Mouse (Mus musculus) CH12.LX (cell line): ENCODE results near the gene Csdc2. TPM values are rescaled to one million over a fixed set of nuclear protein-coding genes. Genes with fewer than 3 reads are reported as not detected.
"Not testable (repeated sequence)": the region's sequence is repeated elsewhere in the genome, so short reads cannot be mapped to it uniquely, and the experiment has no call there.

Source experiments
- DNase-seq: peaks from one replicate; pipeline ENCODE4 v3.0.0-alpha.2; 2013; ENCODE audit errors: extremely low read depth
- H3K27ac ChIP-seq: 2 replicates; pipeline ENCODE4 v1.5.1; 2012; ENCODE audit warnings: low read depth, mild to moderate bottlenecking, control low read depth, moderate library complexity; ENCODE audit not compliant: insufficient read depth
- H3K27me3 ChIP-seq: replicated peaks from 2 replicates; pipeline ENCODE3; 2012; ENCODE audit warnings: inconsistent platforms
- H3K36me3 ChIP-seq, 2 experiments: replicated peaks in 1 of 2; 2 replicates each; pipeline versions ENCODE3 to v1.6.1; 2012; ENCODE audit warnings: inconsistent platforms in 1 of 2, low read length in 1 of 2, mild to moderate bottlenecking in 1 of 2, mixed read lengths in 1 of 2, moderate library complexity in 1 of 2; ENCODE audit not compliant: control insufficient read depth in 1 of 2, insufficient read depth in 1 of 2
- H3K4me1 ChIP-seq, 2 experiments: 2 replicates each; pipeline ENCODE4 v1.6.1; 2012; ENCODE audit warnings: inconsistent platforms in 1 of 2, moderate library complexity in 1 of 2; ENCODE audit not compliant: insufficient read depth in 2 of 2, control insufficient read depth in 1 of 2
- H3K4me2 ChIP-seq: 2 replicates; pipeline ENCODE4 v1.6.1; 2012; ENCODE audit warnings: low read depth, mild to moderate bottlenecking, control low read depth; ENCODE audit not compliant: poor library complexity, insufficient read depth, severe bottlenecking
- H3K4me3 ChIP-seq, 3 experiments: fragments of 150-350 bp in 1 of 3; sonication (generic) in 1 of 3; replicated peaks in 1 of 3; 2 replicates each; pipeline versions ENCODE3 to v1.5.1; 2011 to 2012; ENCODE audit warnings: low read depth in 2 of 3, low read length in 2 of 3, mild to moderate bottlenecking in 2 of 3, moderate library complexity in 2 of 3, control low read depth in 1 of 3, improper control_type of control experiment in 1 of 3, inconsistent platforms in 1 of 3, mixed read lengths in 1 of 3; ENCODE audit not compliant: poor library complexity in 1 of 3
- H3K79me2 ChIP-seq: replicated peaks from 2 replicates; pipeline ENCODE4 v1.6.1; 2012; ENCODE audit warnings: mild to moderate bottlenecking, moderate library complexity; ENCODE audit not compliant: control insufficient read depth, poor library complexity, insufficient read depth, severe bottlenecking; ENCODE audit errors: extremely low read depth
- H3K9ac ChIP-seq: 2 replicates; pipeline ENCODE4 v1.6.1; 2012; ENCODE audit warnings: low read depth, mild to moderate bottlenecking, control low read depth, moderate library complexity; ENCODE audit not compliant: insufficient read depth
- H3K9me3 ChIP-seq: replicated peaks from 2 replicates; pipeline ENCODE3; 2012; ENCODE audit warnings: low read length, inconsistent platforms, mixed read lengths
- CHD2 ChIP-seq: IDR thresholded peaks from 2 replicates; pipeline ENCODE4 v1.6.1; 2011; ENCODE audit warnings: low read length, improper control_type of control experiment
- GABPA ChIP-seq: IDR thresholded peaks from 2 replicates; pipeline ENCODE4 v1.6.1; 2012; ENCODE audit warnings: low read depth, low read length, improper control_type of control experiment, inconsistent platforms; ENCODE audit not compliant: insufficient replicate concordance
- HCFC1 ChIP-seq: IDR thresholded peaks from 2 replicates; pipeline ENCODE4 v1.6.1; 2012; ENCODE audit warnings: low read depth, mild to moderate bottlenecking, inconsistent platforms, low read length, improper control_type of control experiment
- MAFK ChIP-seq: IDR thresholded peaks from 2 replicates; pipeline ENCODE4 v1.6.1; 2011; ENCODE audit warnings: low read length, improper control_type of control experiment; ENCODE audit not compliant: insufficient replicate concordance
- MEF2A ChIP-seq: IDR thresholded peaks from 2 replicates; pipeline ENCODE4 v1.6.1; 2014; ENCODE audit warnings: low read depth, mild to moderate bottlenecking, inconsistent platforms, low read length, improper control_type of control experiment, borderline replicate concordance
- POLR2AphosphoS2 ChIP-seq: IDR thresholded peaks from 2 replicates; pipeline ENCODE4 v1.6.1; 2011; ENCODE audit warnings: low read depth, low read length, improper control_type of control experiment
- RAD21 ChIP-seq: IDR thresholded peaks from 2 replicates; pipeline ENCODE4 v1.6.1; 2011; ENCODE audit warnings: low read depth, mild to moderate bottlenecking, low read length, improper control_type of control experiment, moderate library complexity
- RCOR1 ChIP-seq: conservative IDR thresholded peaks from 2 replicates; pipeline ENCODE4 v1.6.1; 2012; ENCODE audit warnings: low read depth, mild to moderate bottlenecking, inconsistent platforms, low read length, improper control_type of control experiment
- ZC3H11A ChIP-seq: IDR thresholded peaks from 2 replicates; pipeline ENCODE4 v1.6.1; 2012; ENCODE audit warnings: low read depth, mild to moderate bottlenecking, inconsistent platforms, low read length, improper control_type of control experiment
- ZMIZ1 ChIP-seq: IDR thresholded peaks from 2 replicates; pipeline ENCODE4 v1.6.1; 2012; ENCODE audit warnings: low read depth, mild to moderate bottlenecking, inconsistent platforms, low read length, improper control_type of control experiment
- dilution Hi-C: fragments of 300-500 bp; cut with MboI; formaldehyde crosslinking; loops from 2 replicates; pipeline ENCODE4 v1.14.3; 2020; ENCODE audit warnings: low sequenced_read_pairs; ENCODE audit not compliant: extremely low pct_unique_long_range_greater_than_20kb, extremely low pct_ligation_motif_present
- in situ Hi-C: fragments of 300-500 bp; cut with MboI; formaldehyde crosslinking; loops from 3 replicates; pipeline ENCODE4 v1.14.3; 2019; ENCODE audit warnings: low sequenced_read_pairs, low pct_ligation_motif_present, low pct_unique_long_range_greater_than_20kb, mixed read lengths
- polyA plus RNA-seq: library from polyadenylated mRNA; unstranded; fragments of >175 nt; gene quantifications from 2 replicates; pipeline ENCODE4 v1.2.1, GENCODE M21; 2012; ENCODE audit warnings: low read depth; ENCODE audit not compliant: insufficient read length
- total RNA-seq, 2 experiments: library from RNA; depleted of rRNA; stranded (reverse); fragments of 300-350 nt in 1 of 2; fragments of >200 nt in 1 of 2; gene quantifications; 2 replicates each; pipeline ENCODE4 v1.2.3; 2012 to 2014

Gene Csdc2
- total and polyA plus RNA-seq, 3 experiments: 0.08 to 0.43 TPM; not detected in 1

DNA sequence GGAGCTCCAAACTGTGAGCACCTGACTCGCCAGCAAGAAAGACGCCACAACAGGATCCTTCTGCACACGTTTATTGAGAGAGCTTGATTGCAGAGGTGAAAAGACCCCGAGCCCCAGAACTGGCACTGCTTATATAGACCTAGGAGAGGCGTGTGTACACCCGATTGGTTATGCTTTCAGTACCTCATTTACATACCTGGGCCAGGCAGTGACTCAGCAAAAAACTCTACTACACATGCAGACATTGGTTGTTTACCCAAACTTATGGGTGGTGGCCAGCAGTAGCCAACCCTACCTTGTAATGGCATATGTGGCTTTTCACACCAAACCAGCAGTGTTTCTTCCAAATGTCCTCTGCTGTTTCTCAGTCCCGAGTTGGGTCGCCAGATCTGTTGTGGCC, 38.6 kb downstream of the Csdc2 start:
- H3K4me2 ChIP-seq, H3K27ac ChIP-seq, in situ Hi-C loops, H3K36me3 ChIP-seq, H3K9ac ChIP-seq, H3K9me3 ChIP-seq, H3K79me2 ChIP-seq, H3K27me3 ChIP-seq, H3K4me1 ChIP-seq, H3K4me3 ChIP-seq, dilution Hi-C loops: not testable (repeated sequence)
- peak; percentile 34; the same call in 1 of the 2 replicates for TF ChIP-seq MAFK
- DNase-seq: peak; percentile 16

DNA sequence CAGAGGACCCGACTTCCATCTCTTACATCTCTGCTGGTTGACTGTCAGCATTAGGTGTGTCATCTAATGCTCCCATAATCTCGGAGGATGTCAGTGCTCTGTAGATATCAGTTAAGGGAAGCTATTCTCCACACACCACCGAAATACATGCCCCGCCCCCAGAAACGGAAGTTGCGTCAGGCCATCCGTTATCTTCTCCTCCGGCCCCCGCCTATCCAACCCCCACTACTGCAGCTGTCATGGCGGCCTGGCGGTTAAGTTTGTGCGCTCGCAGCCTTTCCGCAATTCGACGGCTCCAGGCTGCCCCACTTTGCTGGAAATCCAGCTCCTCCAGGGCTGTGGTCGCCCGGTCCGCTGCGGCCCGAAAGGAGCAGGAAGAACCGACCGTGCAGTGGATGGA, 43.8 kb downstream of the Csdc2 start, which contains the start of gene 1700029P11Rik:
Gene 1700029P11Rik, plus strand, starts transcription at position 220 of the 400 bp plus-strand sequence.
- H3K4me1 ChIP-seq: peaks cover 0 to 8% of the 10 kb centered on the region in 2 experiments; a peak in 1 of 4 replicates
- DNase-seq: no peak
- no peak within 1 kb of the TSS for H3K4me2 ChIP-seq
- no peak within 1 kb of the TSS for H3K9ac ChIP-seq
- H3K27me3 ChIP-seq: no peaks in the 10 kb centered on the region
- H3K36me3 ChIP-seq: no peaks in the 10 kb centered on the region
- dilution Hi-C loops: no loop called here
- no peak within 1 kb of the TSS for H3K27ac ChIP-seq
- no peak within 1 kb of the TSS for H3K4me3 ChIP-seq
- in situ Hi-C loops: no loop called here
- H3K9me3 ChIP-seq: no peaks in the 10 kb centered on the region
- H3K79me2 ChIP-seq: no peaks in the 10 kb centered on the region
- no peak for TF ChIP-seq ZMIZ1
- TF ChIP-seq ZC3H11A: no peak
- no peak for TF ChIP-seq POLR2AphosphoS2
- no peak for TF ChIP-seq RAD21

DNA sequence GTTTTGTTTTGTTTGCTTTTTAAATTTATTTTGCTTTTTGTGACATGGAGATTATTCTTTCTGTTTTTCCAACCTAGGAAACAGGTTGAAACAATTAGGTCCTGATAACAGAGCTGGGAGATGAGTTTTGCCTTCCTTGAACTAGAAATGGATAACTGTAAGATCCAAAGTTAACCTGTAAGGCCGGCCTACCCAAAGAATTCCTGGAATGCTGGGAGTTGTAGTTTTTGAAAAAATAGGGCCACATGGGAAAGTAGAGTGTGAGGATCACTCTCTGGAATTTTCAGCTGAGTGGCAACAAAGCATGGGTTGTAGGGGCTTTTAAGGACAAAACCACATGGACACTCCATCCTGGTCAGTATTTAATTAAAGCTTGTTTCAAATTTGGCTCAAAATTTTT, 45.6 kb downstream of the Csdc2 start:
- dilution Hi-C loops: no loop called here

More for the DNA sequence above, 45.6 kb downstream of the Csdc2 start:
- H3K9ac ChIP-seq: no peak overlapping the region
- in situ Hi-C loops: no loop called here
- no peaks in the 10 kb centered on the region for H3K27me3 ChIP-seq
- DNase-seq: no peak
- no peak overlapping the region for H3K4me3 ChIP-seq
- TF ChIP-seq RCOR1 (no peak), HCFC1 (peak; percentile 37; the same call in 1 of the 2 replicates), CHD2 (no peak), GABPA (no peak), MEF2A (no peak)
- H3K27ac ChIP-seq: no peak overlapping the region
- no peaks in the 10 kb centered on the region for H3K9me3 ChIP-seq
- H3K4me1 ChIP-seq: peaks cover 0 to 15% of the 10 kb centered on the region in 2 experiments; a peak in 1 of 4 replicates
- no peaks in the 10 kb centered on the region for H3K36me3 ChIP-seq
- H3K79me2 ChIP-seq: no peaks in the 10 kb centered on the region
- no peak overlapping the region for H3K4me2 ChIP-seq
